Mouse (Mus musculus) layer of hippocampus, postnatal 10 days (tissue): ENCODE measurements around the gene Morn2. TPM values are rescaled to one million over a fixed set of nuclear protein-coding genes. Genes with fewer than 3 reads are reported as not detected.
"Not testable (repeated sequence)": the region's sequence is repeated elsewhere in the genome, so short reads cannot be mapped to it uniquely, and the experiment has no call there.

Experiments used
- DNase-seq, 2 experiments: peaks; one replicate each; pipeline ENCODE4 v3.0.0; 2021; ENCODE audit warnings: low spot score in 2 of 2
- long read RNA-seq: library from polyadenylated mRNA; stranded (forward); transcript quantifications from one replicate; pipeline ENCODE4 v2.0.0, GENCODE M21; 2023
- total RNA-seq, 2 experiments: library from RNA; stranded (reverse); gene quantifications; 2 replicates each; pipeline ENCODE4 v1.2.3; 2021

Morn2 gene
- 10 to 100 TPM; 18.5 to 21.9 TPM for total RNA-seq
- long read RNA-seq, transcript Morn2-202 (5 exons, 656 nt), result major isoform, 11 of 12 reads
- long read RNA-seq, partial matches to known transcripts, result 0 of 12 reads
- long read RNA-seq, other reads (novel, unspliced or antisense), result 1 of 12 reads

- DNase-seq, result peak; percentile 98 to 99
These were observed at the start of gene Morn2, which contains the start of gene Dhx57 for GRCm38 (mm10) chr17:80290074-80290657. Morn2 (plus strand) TSS chr17:80290203. Dhx57 (minus strand) TSS chr17:80290476.

GRCm38 (mm10) chr17:80241594-80241993, 48.4 kb upstream of the Morn2 start:
- DNase-seq, result no peak

GRCm38 (mm10) chr17:80243116-80243515, 46.9 kb upstream of the Morn2 start:
- DNase-seq, result no peak

- no peak for DNase-seq
These were observed 37.1 kb upstream of the Morn2 start for GRCm38 (mm10) chr17:80252757-80253525.

DNA sequence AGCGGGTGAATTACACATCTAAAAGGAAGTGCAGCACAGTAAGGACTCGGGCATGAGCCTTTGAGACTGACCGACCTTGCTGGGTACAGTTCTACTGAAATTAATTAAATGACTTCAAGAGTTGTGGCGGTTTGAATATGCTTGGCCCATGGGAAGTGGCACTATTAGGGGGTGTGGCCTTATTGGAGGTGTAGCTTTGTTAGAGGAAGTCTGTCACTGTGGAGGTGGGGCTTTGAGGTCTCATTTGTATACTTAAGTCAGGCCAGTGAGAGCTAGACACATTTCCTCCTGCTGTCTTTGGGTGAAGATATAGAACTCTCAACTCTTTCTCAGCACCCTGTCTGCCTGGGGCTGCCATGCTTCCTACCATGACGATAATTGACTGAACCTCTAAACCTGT, 35.6 kb upstream of the Morn2 start:
- DNase-seq, result no peak

- no peak for DNase-seq
These were observed 34.8 kb upstream of the Morn2 start for GRCm38 (mm10) chr17:80255208-80255607.

GRCm38 (mm10) chr17:80267065-80267464, 22.9 kb upstream of the Morn2 start:
- DNase-seq, result no peak

- DNase-seq, result no peak
These were observed 21.9 kb upstream of the Morn2 start for GRCm38 (mm10) chr17:80268151-80268550.

DNA sequence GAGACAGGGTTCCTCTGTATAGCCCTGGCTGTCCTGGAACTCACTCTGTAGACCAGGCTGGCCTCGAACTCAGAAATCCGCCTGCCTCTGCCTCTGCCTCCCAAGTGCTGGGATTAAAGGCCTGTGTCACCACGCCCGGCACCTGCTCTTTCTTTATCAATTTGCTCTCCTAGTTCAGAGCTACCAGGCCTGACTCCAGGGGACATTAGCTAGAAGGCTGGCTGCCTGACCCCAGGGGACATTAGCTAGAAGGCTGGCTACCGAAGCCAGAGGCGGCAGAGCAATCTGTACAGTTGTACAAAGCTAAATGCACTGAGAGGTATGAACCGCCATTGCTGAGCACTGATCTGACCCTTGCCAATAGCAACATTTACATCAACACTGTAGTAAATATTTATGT, 19.4 kb upstream of the Morn2 start:
- DNase-seq, result not testable (repeated sequence)

GRCm38 (mm10) chr17:80278255-80278654, 11.7 kb upstream of the Morn2 start:
- DNase-seq, result no peak

DNA sequence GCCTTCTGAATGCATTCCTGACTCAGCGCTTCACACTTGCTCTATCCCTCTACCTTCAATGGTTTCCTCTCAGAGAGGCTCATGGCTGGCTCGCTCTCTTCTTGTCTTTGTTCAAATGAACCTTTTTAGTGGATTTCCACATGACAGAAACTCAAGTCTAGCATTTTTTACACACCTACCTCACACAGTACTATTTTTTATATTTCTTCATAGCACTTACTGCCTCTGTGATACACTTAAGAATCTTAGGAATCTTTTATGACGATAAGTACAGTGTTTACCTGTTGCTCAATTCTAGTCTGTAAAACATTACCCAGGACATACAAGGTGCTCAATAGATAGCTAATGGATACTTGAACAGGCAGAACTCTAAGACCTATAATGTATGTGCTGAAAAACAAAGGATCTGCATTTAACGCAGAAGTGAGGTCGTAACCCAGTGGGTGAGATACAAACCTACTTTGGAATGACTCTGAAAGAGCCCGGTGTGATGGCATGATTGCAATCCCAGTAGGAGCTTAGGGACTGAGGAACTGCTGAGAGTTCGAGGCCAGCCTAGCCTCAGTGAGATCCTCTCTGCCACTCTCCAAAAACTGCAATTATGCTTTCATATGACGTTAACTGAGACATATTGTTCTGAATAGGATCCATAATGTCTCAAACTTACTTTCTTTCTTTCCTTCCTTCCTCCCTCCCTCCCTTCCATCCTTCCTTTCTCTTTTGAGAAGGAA, 10.5 kb upstream of the Morn2 start:
- DNase-seq, result no peak

DNA sequence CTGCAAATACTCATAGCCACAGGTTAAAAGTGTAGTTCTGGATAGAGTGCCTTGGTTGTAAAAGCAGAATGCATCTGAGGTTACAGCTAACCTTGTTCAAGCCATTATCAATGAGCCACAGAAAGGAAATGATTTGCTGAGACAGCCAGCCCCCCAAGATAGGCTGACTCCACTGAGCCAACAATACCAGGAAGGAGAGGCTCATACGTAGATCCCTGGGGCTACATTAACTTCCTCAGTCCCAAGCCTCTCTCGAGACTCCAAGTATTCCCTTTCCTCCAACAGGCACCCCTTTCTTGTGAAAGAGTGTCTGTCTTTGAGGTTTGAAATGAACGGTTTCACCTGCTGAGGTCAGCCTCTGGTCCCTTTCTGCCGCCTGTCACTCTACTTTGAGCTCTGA, 5.6 kb upstream of the Morn2 start:
- no peak for DNase-seq

- no peak for DNase-seq
These were observed 2.0 kb upstream of the Morn2 start for GRCm38 (mm10) chr17:80288012-80288411.

- no peak for DNase-seq
These were observed 526 bp upstream of the Morn2 start for GRCm38 (mm10) chr17:80289280-80290073.

- DNase-seq, result peak in 1 of 2 experiments; percentile 53
These were observed 1.1 kb downstream of the Morn2 start for GRCm38 (mm10) chr17:80291148-80291547.

DNA sequence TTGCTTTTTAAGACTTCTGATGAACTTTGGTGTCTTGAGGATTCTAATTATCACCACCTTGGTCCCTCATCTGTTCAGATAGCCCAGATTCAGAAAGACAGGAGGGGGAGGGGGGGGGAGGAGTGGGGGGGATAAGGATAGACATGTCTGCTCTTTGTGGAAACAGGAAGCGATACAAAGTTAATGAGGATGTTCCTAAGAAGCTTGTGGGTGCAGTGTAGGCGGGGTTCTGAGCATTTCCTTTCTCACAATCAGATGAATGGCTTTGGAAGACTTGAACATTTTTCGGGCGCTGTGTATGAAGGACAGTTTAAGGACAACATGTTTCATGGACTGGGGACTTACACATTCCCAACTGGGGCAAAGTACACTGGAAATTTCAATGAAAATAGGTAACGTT, 5.3 kb downstream of the Morn2 start:
- no peak for DNase-seq

- DNase-seq, result no peak
These were observed 8.8 kb downstream of the Morn2 start for GRCm38 (mm10) chr17:80298844-80299243.

GRCm38 (mm10) chr17:80307251-80307650, 17.2 kb downstream of the Morn2 start, which contains the start of gene Arhgef33:
Arhgef33 (plus strand) TSS chr17:80307407.
- DNase-seq, result no peak

- DNase-seq, result no peak
These were observed 21.8 kb downstream of the Morn2 start for GRCm38 (mm10) chr17:80311761-80312160.

DNA sequence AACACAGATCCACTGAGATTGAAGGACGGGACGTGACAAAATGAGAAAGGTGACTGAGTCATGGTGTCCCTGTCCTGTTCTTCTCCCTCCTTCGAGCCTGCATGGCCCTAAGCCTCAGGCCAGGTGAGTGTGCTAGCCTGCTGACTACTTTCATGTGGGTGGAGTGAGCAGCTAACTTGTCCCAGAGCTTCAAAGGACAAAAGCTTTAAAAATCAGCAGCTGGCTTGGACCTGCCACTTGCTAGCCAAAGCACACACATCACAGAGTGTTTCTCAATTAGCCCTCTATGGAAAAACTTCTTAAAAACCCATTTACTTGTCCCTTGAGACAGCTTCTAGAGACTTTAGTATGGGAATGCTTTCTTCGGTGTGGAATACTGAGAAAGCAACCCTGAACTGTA, 22.4 kb downstream of the Morn2 start:
- DNase-seq, result no peak

DNA sequence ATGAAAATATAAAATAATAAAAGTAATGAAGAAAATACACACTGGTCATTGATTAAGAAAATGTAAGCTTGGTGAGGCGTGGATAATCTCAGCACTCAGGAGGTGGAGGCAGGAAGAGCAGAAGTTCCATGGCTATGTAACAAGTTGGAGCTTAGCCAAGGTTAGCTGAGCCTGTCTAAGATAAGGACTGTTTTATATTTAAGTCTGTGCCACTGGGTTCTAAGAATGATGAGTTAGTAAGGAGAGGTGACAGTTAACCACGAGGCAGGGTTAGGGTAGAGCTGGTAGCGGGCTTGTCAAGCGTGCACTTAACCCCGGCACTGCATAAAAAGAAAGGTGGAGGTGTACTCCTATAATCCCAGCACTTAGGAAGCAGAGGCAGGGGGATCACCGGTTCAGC, 32.2 kb downstream of the Morn2 start:
- no peak for DNase-seq
